Mouse (Mus musculus) cerebellum, adult 2 months (tissue): Measurements from ENCODE around the gene Cables2. TPM values are rescaled to one million over a fixed set of nuclear protein-coding genes. Genes with fewer than 3 reads are reported as not detected.
A peak's percentile ranks its signal among the peaks of the same experiment; 100 is the strongest.

Experiments used
- DNase-seq, 2 experiments: peaks; one replicate each; pipeline ENCODE4 v3.0.0; 2021
- H3K27ac ChIP-seq: fragments of 200-500 bp; 2 replicates; pipeline ENCODE4 v1.5.1; 2012; ENCODE audit warnings: low read length, control low read depth, inconsistent platforms; ENCODE audit not compliant: insufficient read depth
- H3K27me3 ChIP-seq: fragments of 200-500 bp; 2 replicates; pipeline ENCODE4 v1.6.1; 2012; ENCODE audit warnings: inconsistent platforms, mild to moderate bottlenecking, low read length, moderate library complexity; ENCODE audit not compliant: control insufficient read depth, insufficient read depth
- H3K4me1 ChIP-seq: fragments of 200-500 bp; 2 replicates; pipeline ENCODE4 v1.6.1; 2011; ENCODE audit warnings: low read length; ENCODE audit not compliant: control insufficient read depth, insufficient read depth
- H3K4me3 ChIP-seq: fragments of 200-500 bp; replicated peaks from 2 replicates; pipeline ENCODE3; 2011; ENCODE audit warnings: mild to moderate bottlenecking, low read depth, low read length, control low read depth; ENCODE audit not compliant: insufficient read depth
- CTCF ChIP-seq: fragments of 200-500 bp; IDR thresholded peaks from 2 replicates; pipeline ENCODE4 v1.5.1; 2011; ENCODE audit warnings: low read depth, mild to moderate bottlenecking, control low read depth, low read length, moderate library complexity, borderline replicate concordance; ENCODE audit not compliant: insufficient read depth
- POLR2A ChIP-seq: fragments of 200-500 bp; IDR thresholded peaks from 2 replicates; pipeline ENCODE4 v1.6.1; 2011; ENCODE audit warnings: low read length, control low read depth, borderline replicate concordance; ENCODE audit not compliant: insufficient read depth
- WGBS: fragments of 180-500 bp; shearing (Covaris S2); methylation state at CpG from one replicate; pipeline ENCODE4 v1.1.7; 2018; 5-methylcytosine and 5-hydroxymethylcytosine counted together
- polyA plus RNA-seq: library from polyadenylated mRNA; depleted of rRNA; stranded (reverse); fragments of >200 nt; gene quantifications from 2 replicates; pipeline ENCODE4 v1.2.3, GENCODE M21; 2012

The Cables2 gene
- polyA plus RNA-seq, 1 experiment: 51.7 TPM

GRCm38 (mm10) chr2:180257963-180258865 lies 15.1 kb downstream of the Cables2 start:
- TF ChIP-seq CTCF: no peak
- Histone ChIP-seq H3K27ac (no peak overlapping the region), H3K4me1 (peaks cover 25% of the 10 kb centered on the region), H3K27me3 (no peaks in the 10 kb centered on the region), H3K4me3 (peak overlapping the region; percentile 58)
- no peak for DNase-seq
- WGBS: 53% methylated on average over 11 of the region's 11 CpGs

GRCm38 (mm10) chr2:180257001-180257521 lies 16.2 kb downstream of the Cables2 start, which contains the start of gene Rps21:
Rps21 (plus strand) TSS chr2:180257377.
- H3K27ac ChIP-seq: peak within 1 kb of the TSS; percentile 23
- DNase-seq: peak; percentile 96 to 99
- WGBS: under 1% methylated on average over 38 of the region's 38 CpGs
- no peaks in the 10 kb centered on the region for H3K27me3 ChIP-seq
- peaks cover 19% of the 10 kb centered on the region for H3K4me1 ChIP-seq
- TF ChIP-seq CTCF (no peak), POLR2A (peak; percentile 86)
- peak within 1 kb of the TSS; percentile 58 for H3K4me3 ChIP-seq

- WGBS: 23% methylated on average over 26 of the region's 26 CpGs
- peak overlapping the region; percentile 58 for H3K4me3 ChIP-seq
- DNase-seq: no peak
These were observed 16.8 kb downstream of the Cables2 start for GRCm38 (mm10) chr2:180256296-180257000.

GRCm38 (mm10) chr2:180255701-180256100 lies 17.6 kb downstream of the Cables2 start:
- no peak for DNase-seq
- Histone ChIP-seq H3K4me1 (peaks cover 9% of the 10 kb centered on the region), H3K4me3 (no peak overlapping the region), H3K27me3 (no peaks in the 10 kb centered on the region), H3K27ac (no peak overlapping the region)
- no peak for TF ChIP-seq POLR2A
- no peak for TF ChIP-seq CTCF
- 85% methylated on average over 9 of the region's 9 CpGs for WGBS

More at GRCm38 (mm10) chr2:180256296-180257000, 16.8 kb downstream of the Cables2 start:
- TF ChIP-seq CTCF: no peak
- no peak for TF ChIP-seq POLR2A
- Histone ChIP-seq H3K4me1 (peaks cover 13% of the 10 kb centered on the region), H3K27me3 (no peaks in the 10 kb centered on the region), H3K27ac (peak overlapping the region; percentile 23)

- Histone ChIP-seq H3K27me3 (no peaks in the 10 kb centered on the region), H3K4me3 (no peak overlapping the region), H3K27ac (no peak overlapping the region), H3K4me1 (peaks cover 9% of the 10 kb centered on the region)
- no peak for DNase-seq
- no peak for TF ChIP-seq POLR2A
- TF ChIP-seq CTCF: no peak
- WGBS: 58% methylated on average over 5 of the region's 5 CpGs
These were observed 18.7 kb downstream of the Cables2 start for GRCm38 (mm10) chr2:180254436-180255209.

- WGBS: 65% methylated on average over 3 of the region's 3 CpGs
- no peaks in the 10 kb centered on the region for H3K27me3 ChIP-seq
- H3K4me3 ChIP-seq: no peak overlapping the region
- TF ChIP-seq CTCF: no peak
- no peak for TF ChIP-seq POLR2A
- H3K27ac ChIP-seq: no peak overlapping the region
- peaks cover 6% of the 10 kb centered on the region for H3K4me1 ChIP-seq
- DNase-seq: no peak
These were observed 21.5 kb downstream of the Cables2 start for GRCm38 (mm10) chr2:180251838-180252237.
